Mouse (Mus musculus) liver, embryonic 14.5 days (tissue): ENCODE results near the gene Ep400. TPM values are rescaled to one million over a fixed set of nuclear protein-coding genes. Genes with fewer than 3 reads are reported as not detected.

Experiments
- ATAC-seq: fragments of 200-750 bp; cut with Nextera tagmentation; 2 replicates; pipeline ENCODE4 v1.8.0; 2017; ENCODE audit warnings: moderate number of reproducible peaks, mild to moderate bottlenecking, moderate library complexity; ENCODE audit not compliant: insufficient read depth
- DNase-seq, 3 experiments: peaks; one replicate each; pipeline ENCODE4 v3.0.0-alpha.2; 2012 to 2013; ENCODE audit warnings: low read depth in 3 of 3, low spot score in 3 of 3
- H3K27ac ChIP-seq: fragments of 300-500 bp; sonication (generic); 2 replicates; pipeline ENCODE4 v1.5.1; 2014; ENCODE audit warnings: moderate library complexity, mild to moderate bottlenecking, control low read depth, inconsistent platforms
- H3K27me3 ChIP-seq: fragments of 300-500 bp; sonication (generic); 2 replicates; pipeline ENCODE4 v1.6.1; 2014; ENCODE audit warnings: mild to moderate bottlenecking, low read length, moderate library complexity; ENCODE audit not compliant: control insufficient read depth, insufficient read depth
- H3K36me3 ChIP-seq: fragments of 300-500 bp; sonication (generic); replicated peaks from 2 replicates; pipeline ENCODE4 v1.6.1; 2014; ENCODE audit warnings: low read depth; ENCODE audit not compliant: control insufficient read depth, insufficient read depth
- H3K4me1 ChIP-seq, 2 experiments: fragments of 200-500 bp in 1 of 2; fragments of 300-500 bp in 1 of 2; sonication (generic) in 1 of 2; replicated peaks; 2 replicates each; pipeline ENCODE4 v1.6.1; 2012 to 2014; ENCODE audit warnings: antibody characterized with exemption in 1 of 2, inconsistent platforms in 1 of 2, low read length in 1 of 2; ENCODE audit not compliant: control insufficient read depth in 2 of 2, insufficient read depth in 2 of 2
- H3K4me2 ChIP-seq: fragments of 300-500 bp; sonication (generic); 2 replicates; pipeline ENCODE4 v1.6.1; 2014; ENCODE audit warnings: low read depth, mild to moderate bottlenecking, control low read depth, moderate library complexity
- H3K4me3 ChIP-seq, 2 experiments: fragments of 200-500 bp in 1 of 2; fragments of 300-500 bp in 1 of 2; sonication (generic) in 1 of 2; 2 replicates each; pipeline ENCODE4 v1.5.1; 2012 to 2014; ENCODE audit warnings: low read depth in 2 of 2, low read length in 2 of 2, mild to moderate bottlenecking in 2 of 2, control low read depth in 1 of 2, inconsistent platforms in 1 of 2, moderate library complexity in 1 of 2; ENCODE audit not compliant: insufficient read depth in 1 of 2
- H3K9ac ChIP-seq: fragments of 300-500 bp; sonication (generic); replicated peaks from 2 replicates; pipeline ENCODE4 v1.6.1; 2014; ENCODE audit warnings: mild to moderate bottlenecking, control low read depth, moderate library complexity
- H3K9me3 ChIP-seq: fragments of 300-500 bp; sonication (generic); 2 replicates; pipeline ENCODE4 v1.6.1; 2016; ENCODE audit warnings: low read length, mixed read lengths; ENCODE audit not compliant: control insufficient read depth
- CTCF ChIP-seq: IDR thresholded peaks from 2 replicates; pipeline ENCODE4 v1.5.1; 2016; ENCODE audit warnings: antibody characterized with exemption, low read depth, control low read depth
- EP300 ChIP-seq: IDR thresholded peaks from 2 replicates; pipeline ENCODE4 v1.6.1; 2016; ENCODE audit warnings: antibody characterized with exemption, low read depth
- WGBS: fragments of 180-500 bp; shearing (Covaris S2); extraction: QIAGEN DNeasy Blood & Tissue Kit; methylation state at CpG from one replicate; pipeline ENCODE4 v1.1.7; 2014; ENCODE audit not compliant: insufficient replicate concordance; 5-methylcytosine and 5-hydroxymethylcytosine counted together
- polyA plus RNA-seq, 2 experiments: library from polyadenylated mRNA; depleted of rRNA in 1 of 2; stranded (reverse) in 1 of 2; unstranded in 1 of 2; fragments of >200 nt; fragmentation: Nextera tagmentation in 1 of 2; extraction: Ambion mirVana in 1 of 2; gene quantifications; 2 replicates each; pipeline versions ENCODE4 v1.2.1 to v1.2.3; 2012 to 2014

Ep400 gene
- polyA plus RNA-seq, 2 experiments, result 15.2 to 18.2 TPM

DNA sequence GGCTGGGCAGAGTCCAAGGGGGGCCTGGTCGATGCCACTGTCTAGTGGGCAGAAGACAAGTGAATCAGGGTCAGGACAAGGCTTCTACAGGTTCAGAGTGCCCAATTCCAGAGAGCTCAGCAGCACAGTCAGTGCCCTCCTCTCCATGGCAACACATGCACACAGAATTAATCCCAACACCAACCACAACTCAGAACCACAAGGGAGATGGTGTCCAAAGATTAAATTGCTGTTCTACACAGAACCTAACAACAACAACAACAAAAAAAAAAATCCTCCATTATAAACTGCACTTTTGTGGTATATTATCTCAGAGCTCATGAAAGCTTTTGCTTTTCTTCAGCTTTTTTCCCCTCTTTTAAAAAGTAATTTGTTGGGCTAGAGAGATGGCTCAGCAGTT is 34.9 kb downstream of the Ep400 start:
- Histone ChIP-seq H3K9me3 (no peaks in the 10 kb centered on the region), H3K4me3 (no peak overlapping the region), H3K9ac (no peak overlapping the region), H3K27me3 (no peaks in the 10 kb centered on the region), H3K4me2 (no peak overlapping the region), H3K4me1 (no peaks in the 10 kb centered on the region), H3K36me3 (peaks cover 62% of the 10 kb centered on the region), H3K27ac (no peak overlapping the region)
- no peak for ATAC-seq
- WGBS, result 82% methylated on average over 1 of the region's 1 CpGs
- no peak for DNase-seq
- TF ChIP-seq EP300 (no peak), CTCF (no peak)

- WGBS, result 86% methylated on average over 4 of the region's 4 CpGs
Measured at GRCm38 (mm10) chr5:110733231-110733823, 37.2 kb downstream of the Ep400 start.

DNA sequence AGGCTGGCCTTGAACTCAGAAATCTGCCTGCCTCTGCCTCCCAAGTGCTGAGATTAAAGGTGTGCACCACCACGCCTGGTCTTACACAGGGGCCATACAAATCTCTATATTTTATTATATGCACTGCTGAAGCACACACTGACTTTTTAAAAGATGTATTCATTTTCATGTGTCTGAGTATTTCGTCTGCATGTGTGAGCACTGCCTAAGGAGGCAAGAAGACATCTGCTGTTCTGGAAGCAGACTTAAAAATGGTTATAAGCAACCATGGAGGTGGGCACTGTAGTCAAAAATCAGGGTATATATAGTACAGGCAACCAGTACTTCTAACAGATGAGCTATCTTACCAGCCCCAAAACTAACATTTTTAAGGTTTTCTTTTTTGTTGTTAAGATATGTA is 39.3 kb downstream of the Ep400 start:
- no peak overlapping the region for H3K9ac ChIP-seq
- no peak for ATAC-seq
- H3K27ac ChIP-seq, result no peak overlapping the region
- no peaks in the 10 kb centered on the region for H3K9me3 ChIP-seq
- no peak overlapping the region for H3K4me3 ChIP-seq
- no peak for DNase-seq
- no peaks in the 10 kb centered on the region for H3K4me1 ChIP-seq
- no peaks in the 10 kb centered on the region for H3K27me3 ChIP-seq
- TF ChIP-seq EP300, result no peak
- no peak for TF ChIP-seq CTCF
- WGBS, result 72% methylated on average over 2 of the region's 2 CpGs
- no peak overlapping the region for H3K4me2 ChIP-seq
- peaks cover 71% of the 10 kb centered on the region for H3K36me3 ChIP-seq

More at GRCm38 (mm10) chr5:110733231-110733823, 37.2 kb downstream of the Ep400 start:
- TF ChIP-seq EP300 (no peak), CTCF (no peak)
- H3K27me3 ChIP-seq, result no peaks in the 10 kb centered on the region
- H3K4me2 ChIP-seq, result no peak overlapping the region
- H3K4me3 ChIP-seq, result no peak overlapping the region
- H3K9ac ChIP-seq, result no peak overlapping the region
- no peak overlapping the region for H3K27ac ChIP-seq
- DNase-seq (no peak), ATAC-seq (no peak)
- H3K9me3 ChIP-seq, result no peaks in the 10 kb centered on the region
- peaks cover 60% of the 10 kb centered on the region for H3K36me3 ChIP-seq
- no peaks in the 10 kb centered on the region for H3K4me1 ChIP-seq

GRCm38 (mm10) chr5:110727850-110728249 is 42.7 kb downstream of the Ep400 start:
- no peak for DNase-seq
- no peak overlapping the region for H3K4me2 ChIP-seq
- no peak overlapping the region for H3K4me3 ChIP-seq
- TF ChIP-seq EP300 (no peak), CTCF (no peak)
- no peaks in the 10 kb centered on the region for H3K4me1 ChIP-seq
- H3K9me3 ChIP-seq, result no peaks in the 10 kb centered on the region
- H3K27ac ChIP-seq, result no peak overlapping the region
- H3K9ac ChIP-seq, result no peak overlapping the region
- peaks cover 82% of the 10 kb centered on the region for H3K36me3 ChIP-seq
- no peaks in the 10 kb centered on the region for H3K27me3 ChIP-seq
- 89% methylated on average over 1 of the region's 1 CpGs for WGBS
- no peak for ATAC-seq

DNA sequence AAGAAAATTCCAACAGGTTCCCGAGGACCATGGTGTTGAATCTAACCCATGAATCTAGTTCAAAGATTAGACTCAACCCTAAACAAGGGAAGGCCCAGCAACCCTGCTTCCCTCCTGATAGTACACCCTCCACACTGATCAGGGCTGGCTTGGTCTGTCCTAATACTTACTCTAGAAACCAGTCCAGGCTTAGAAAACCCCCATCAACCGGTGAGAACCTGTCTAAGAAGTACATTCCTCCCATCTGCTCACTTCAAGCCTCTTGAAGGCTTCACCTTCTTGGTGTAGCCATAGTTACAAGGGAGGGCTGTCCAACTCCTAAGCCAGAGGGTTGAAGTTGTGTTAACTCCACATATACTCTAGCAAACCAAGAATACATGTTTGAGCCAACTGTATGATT is 47.0 kb downstream of the Ep400 start:
- H3K4me2 ChIP-seq, result no peak overlapping the region
- no peaks in the 10 kb centered on the region for H3K9me3 ChIP-seq
- H3K9ac ChIP-seq, result no peak overlapping the region
- no peak for ATAC-seq
- 78% methylated on average over 2 of the region's 2 CpGs for WGBS
- TF ChIP-seq CTCF, result no peak
- H3K27me3 ChIP-seq, result no peaks in the 10 kb centered on the region
- no peak overlapping the region for H3K4me3 ChIP-seq
- DNase-seq, result no peak
- H3K27ac ChIP-seq, result no peak overlapping the region
- peaks cover 81% of the 10 kb centered on the region for H3K36me3 ChIP-seq
- H3K4me1 ChIP-seq, result peaks cover 0 to 2% of the 10 kb centered on the region in 2 experiments; a peak in 1 of 4 replicates
